Comparison of ENCODE assay signal across 8 mouse cellular contexts in the genomic region with DNA sequence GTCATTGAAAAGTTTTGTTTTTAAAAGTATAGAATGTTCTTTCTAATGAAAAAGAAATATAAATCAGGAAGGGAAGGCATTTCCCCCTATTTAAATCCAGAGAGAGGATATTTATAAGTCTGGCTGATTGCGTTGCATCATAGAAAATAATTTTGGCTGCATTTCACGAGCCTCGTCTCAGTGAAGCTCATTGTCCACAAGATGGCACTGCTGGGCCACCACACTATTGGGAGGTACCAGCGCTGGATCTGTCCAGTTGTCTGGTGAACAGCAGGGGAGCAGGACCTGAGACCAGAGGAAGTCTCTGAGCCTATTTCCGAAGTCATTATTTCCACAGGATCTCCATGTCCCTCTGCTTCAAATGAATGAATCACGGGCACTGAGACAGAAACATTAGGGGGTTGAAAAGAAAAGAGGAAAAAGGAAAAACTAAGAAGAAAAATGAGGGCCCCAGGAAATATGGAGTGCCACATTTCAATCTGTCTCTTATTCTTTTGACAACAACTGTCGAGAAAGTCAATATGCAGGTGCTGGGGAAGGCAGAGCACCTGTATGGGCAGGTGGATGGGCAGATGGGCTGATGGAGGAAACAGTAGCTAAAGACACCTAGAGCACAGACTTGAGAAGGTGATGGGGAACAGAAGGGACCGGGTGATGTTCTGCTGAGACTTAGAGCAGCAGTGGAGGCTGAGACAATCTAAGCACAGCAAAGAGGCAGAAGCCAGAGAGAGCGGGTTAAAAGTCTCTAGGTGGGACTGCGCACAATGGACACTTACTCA. TPM values are rescaled to one million over a fixed set of nuclear protein-coding genes. Genes with fewer than 3 reads are reported as not detected.
DNase-seq lines count a peak whose midpoint lies in the region; ATAC-seq and TF ChIP-seq lines count a peak whose summit lies in the region.

No protein-coding gene starts in this region.

- ATAC-seq in hindbrain, postnatal 0 days = peak; percentile 83
- ATAC-seq in megakaryocyte-erythroid progenitor cell, adult 5-6 weeks (replicated peaks; ENCODE audit: low FRiP score, low TSS enrichment, poor library complexity, severe bottlenecking) = peak; percentile 93

- H3K36me3 ChIP-seq in hindbrain, postnatal 0 days (ENCODE audit: insufficient read depth, low read length) = no peaks in the 10 kb centered on the region

- no peak for TF ChIP-seq POLR2A in cerebellum, adult 2 months (IDR thresholded peaks at IDR 0.05; ENCODE audit: borderline replicate concordance, insufficient read depth, low read length)

- peak; percentile 91 for DNase-seq in NIH3T3 (ENCODE audit: low read depth)
- DNase-seq in cerebellum, adult 2 months = peak; percentile 46 to 57
- DNase-seq in frontal cortex, postnatal 10 days (ENCODE audit: low spot score in 2 of 2) = peak; percentile 36 to 73
- peak; percentile 94 for DNase-seq in hindbrain, postnatal 0 days (ENCODE audit: low spot score)
- peak; percentile 60 for DNase-seq in left cerebral cortex, adult 11 months (ENCODE audit: low spot score)
- peak; percentile 79 for DNase-seq in right cerebral cortex, postnatal 14 days
- DNase-seq in urinary bladder, postnatal 14 days (ENCODE audit: low spot score) = peak; percentile 85

- no peaks in the 10 kb centered on the region for H3K27me3 ChIP-seq in cerebellum, adult 2 months (ENCODE audit: control insufficient read depth, insufficient read depth, low read length)
- H3K27me3 ChIP-seq in hindbrain, postnatal 0 days (ENCODE audit: insufficient read depth, low read length) = no peaks in the 10 kb centered on the region

- H3K4me1 ChIP-seq in cerebellum, adult 2 months (ENCODE audit: control insufficient read depth, insufficient read depth, low read length) = no peaks in the 10 kb centered on the region
- no peaks in the 10 kb centered on the region for H3K4me1 ChIP-seq in hindbrain, postnatal 0 days (ENCODE audit: insufficient read depth, low read length)

- no peak overlapping the region for H3K4me2 ChIP-seq in hindbrain, postnatal 0 days (ENCODE audit: low read depth, low read length)

- H3K9ac ChIP-seq in hindbrain, postnatal 0 days (replicated peaks; ENCODE audit: low read length) = no peak overlapping the region

- H3K27ac ChIP-seq in cerebellum, adult 2 months (ENCODE audit: insufficient read depth, low read length) = no peak overlapping the region
- no peak overlapping the region for H3K27ac ChIP-seq in hindbrain, postnatal 0 days

- 29% methylated on average over 10 of the region's 10 CpGs for WGBS in cerebellum, adult 2 months
- WGBS in hindbrain, postnatal 0 days = 31% methylated on average over 10 of the region's 10 CpGs

- H3K4me3 ChIP-seq in cerebellum, adult 2 months (replicated peaks; ENCODE audit: insufficient read depth, low read depth, low read length) = no peak overlapping the region
- no peak overlapping the region for H3K4me3 ChIP-seq in hindbrain, postnatal 0 days (ENCODE audit: low read length)

- peak; percentile 73 for TF ChIP-seq CTCF in cerebellum, adult 2 months (IDR thresholded peaks at IDR 0.05; ENCODE audit: borderline replicate concordance, insufficient read depth, low read depth, low read length)
- peak; percentile 95 for TF ChIP-seq CTCF in hindbrain, postnatal 0 days (IDR thresholded peaks at IDR 0.05; ENCODE audit: low read depth)

- H3K9me3 ChIP-seq in hindbrain, postnatal 0 days (ENCODE audit: low read length) = no peaks in the 10 kb centered on the region

RNA-seq across cellular contexts. Expression of a gene that starts 31.7 kb away (rescaled TPM):
- polyA plus RNA-seq in cerebellum, adult 2 months (2012; rRNA removed) = not detected in 2 replicates
- 2.3 TPM in 1 of 2 replicates, not detected in the other for total RNA-seq in hindbrain, postnatal 0 days (2014; rRNA removed)
- 0.11 and 0.19 TPM in 2 replicates for polyA plus RNA-seq in hindbrain, postnatal 0 days (2015; fragmentation: Nextera tagmentation; extraction: Ambion mirVana)
- total RNA-seq in megakaryocyte-erythroid progenitor cell, adult 5-6 weeks (2014; fragmentation: Nextera tagmentation) = not detected in 2 replicates
- total RNA-seq in megakaryocyte-erythroid progenitor cell, adult 5-6 weeks (2017) = not detected in 2 replicates
